Mouse (Mus musculus): ENCODE measurements around the gene Cadm4.
A peak's percentile ranks its signal among the peaks of the same experiment; 100 is the strongest.

DNA sequence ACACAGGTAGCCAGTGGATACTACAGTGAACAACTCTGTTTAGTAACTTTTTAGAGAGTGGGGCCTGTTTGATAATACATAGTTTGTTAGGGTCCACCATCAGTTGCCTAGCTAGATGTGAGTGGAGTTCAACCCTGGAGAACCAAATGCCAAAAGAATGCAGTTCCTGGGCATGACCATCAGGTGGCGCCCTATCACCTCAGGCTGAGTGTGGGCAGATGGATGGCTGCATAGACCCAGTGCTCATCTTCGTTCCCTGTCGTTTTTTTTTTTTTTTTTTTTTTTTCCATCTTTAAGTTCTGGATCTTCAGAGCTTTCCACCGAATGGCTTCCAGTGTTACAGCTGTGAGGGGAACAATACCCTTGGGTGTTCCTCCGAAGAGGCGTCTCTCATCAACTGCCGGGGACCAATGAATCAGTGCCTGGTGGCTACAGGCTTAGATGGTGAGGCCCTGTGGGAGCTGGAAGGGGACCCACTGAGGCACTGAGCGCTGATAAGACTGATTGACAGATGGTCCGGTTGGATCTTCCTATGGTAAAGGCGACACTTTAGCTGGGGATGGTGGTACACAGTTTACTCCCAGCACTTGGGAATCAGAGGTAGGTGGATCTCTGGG, 7.8 kb upstream of the Cadm4 start:
- TF ChIP-seq CHD2 (IDR thresholded peaks at IDR 0.05; ENCODE audit: low read depth, low read length), result no peak
- peak; percentile 92 for TF ChIP-seq ZNF384 (IDR thresholded peaks at IDR 0.05; ENCODE audit: low read depth, low read length)
